Mouse (Mus musculus) inflammation-experienced regulatory T-cells, adult 6 months (primary cell): ENCODE data around the gene Rbpj. TPM values are rescaled to one million over a fixed set of nuclear protein-coding genes. Genes with fewer than 3 reads are reported as not detected.

Experiments
- ATAC-seq: one replicate; pipeline ENCODE4 v1.8.0; 2017
- polyA plus RNA-seq, 3 experiments: library from polyadenylated mRNA; unstranded; fragments of 100-300 nt; shearing (Covaris generic); gene quantifications; one replicate each; pipeline ENCODE4 v1.2.1; 2017

Rbpj gene
- polyA plus RNA-seq, 3 experiments from 2014 or later = 52.1 to 67.1 (median 63.0) TPM

DNA sequence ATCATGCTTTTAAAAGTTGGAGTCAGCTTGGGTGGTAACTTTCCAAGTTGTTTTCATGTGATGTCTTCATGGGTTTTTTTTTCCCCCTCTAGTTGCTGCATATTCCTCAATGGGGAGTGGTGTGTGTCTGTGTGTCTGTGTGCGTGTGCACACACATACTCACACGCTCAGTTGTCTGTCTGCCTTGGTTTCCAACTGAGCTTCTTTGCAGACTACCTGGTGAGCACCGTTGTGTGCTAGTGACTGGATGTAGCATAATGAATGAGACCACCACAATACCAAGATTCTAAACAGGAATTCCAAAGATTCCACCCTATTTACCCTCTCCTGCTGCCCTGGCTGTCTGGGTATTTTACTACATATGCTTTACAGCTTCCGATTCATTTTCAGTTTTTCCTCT, 86.0 kb downstream of the Rbpj start:
- no peak for ATAC-seq

DNA sequence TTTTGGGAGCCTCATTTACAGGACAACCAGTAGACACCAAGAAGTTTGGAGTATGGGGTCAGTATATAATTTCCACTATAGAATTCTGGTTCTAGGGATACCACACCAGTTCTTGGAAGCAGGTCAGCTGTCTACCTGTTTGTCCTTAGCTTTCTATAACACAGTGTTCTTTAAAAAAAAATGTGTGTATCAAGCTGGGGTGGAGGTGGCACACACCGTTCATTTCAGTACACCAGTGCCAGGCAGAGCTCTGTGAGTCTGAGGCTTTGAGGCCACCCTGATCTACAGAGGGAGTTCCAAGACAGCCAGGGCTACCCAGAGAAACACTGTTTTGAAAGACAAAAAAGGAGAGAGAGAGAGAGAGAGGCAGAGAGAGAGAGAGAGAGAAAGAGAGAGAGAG, 87.3 kb downstream of the Rbpj start:
- no peak for ATAC-seq

GRCm38 (mm10) chr5:53554180-53554579, 88.2 kb downstream of the Rbpj start:
- ATAC-seq = no peak

DNA sequence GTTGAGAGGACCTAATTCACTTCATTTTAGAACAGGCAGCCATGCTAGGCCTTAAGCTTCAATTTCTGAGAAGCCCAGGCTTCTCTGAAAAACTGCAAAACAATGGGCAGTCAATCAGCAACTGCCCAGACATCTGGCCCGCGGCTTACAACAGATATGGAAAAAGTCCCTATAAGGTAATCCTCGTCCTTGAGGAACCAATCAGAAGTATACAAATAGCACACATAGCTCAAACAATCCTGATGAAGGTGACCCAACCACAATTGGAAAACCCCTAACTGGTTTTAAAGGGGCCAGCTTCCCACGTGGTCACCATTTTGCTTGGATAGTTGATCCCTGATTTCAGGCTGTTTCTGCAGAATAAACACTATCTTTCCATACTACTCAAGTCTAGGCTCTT, 89.0 kb downstream of the Rbpj start:
- ATAC-seq = no peak

DNA sequence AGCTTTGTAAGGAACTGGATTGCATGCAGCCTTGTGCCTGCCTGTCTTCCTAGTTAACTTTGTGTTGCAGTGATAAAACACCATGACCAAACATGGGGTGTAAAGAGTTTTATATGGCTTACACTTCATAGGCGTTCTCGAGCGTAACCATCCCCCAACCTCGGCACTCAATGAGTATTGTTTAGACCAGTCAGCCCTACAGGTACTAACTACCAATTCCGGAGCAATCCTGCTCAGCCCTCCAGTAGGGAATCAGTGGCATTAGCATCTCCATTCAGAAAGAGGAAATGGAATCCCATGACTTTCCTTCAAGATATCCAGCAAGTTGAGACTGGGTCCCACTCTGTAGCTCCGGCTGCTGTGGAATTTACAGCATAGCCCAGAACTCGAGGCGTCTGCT, 89.5 kb downstream of the Rbpj start:
- no peak for ATAC-seq

DNA sequence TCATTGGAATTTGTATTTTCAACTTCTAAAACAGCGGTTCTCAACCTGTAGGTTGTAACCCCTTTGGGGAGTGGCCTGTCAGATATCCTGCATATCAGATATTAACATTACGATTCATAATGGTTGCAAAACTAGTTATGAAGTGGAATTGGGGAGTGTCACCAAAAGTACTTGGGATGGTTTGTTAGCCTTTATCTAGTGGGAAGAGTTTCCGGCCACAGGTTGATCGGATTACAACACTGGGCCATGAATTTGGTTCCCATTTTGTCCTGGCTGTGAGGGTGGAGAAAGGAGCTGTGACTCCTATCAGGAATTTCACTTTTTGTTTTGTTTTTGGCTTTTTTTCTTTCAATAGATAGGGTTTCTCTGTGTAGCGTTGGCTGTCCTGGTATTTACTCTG, 90.0 kb downstream of the Rbpj start:
- ATAC-seq = no peak

- no peak for ATAC-seq
These were observed 91.8 kb downstream of the Rbpj start for GRCm38 (mm10) chr5:53557544-53558260.

- ATAC-seq = no peak
These were observed 95.2 kb downstream of the Rbpj start for GRCm38 (mm10) chr5:53561160-53561559.

DNA sequence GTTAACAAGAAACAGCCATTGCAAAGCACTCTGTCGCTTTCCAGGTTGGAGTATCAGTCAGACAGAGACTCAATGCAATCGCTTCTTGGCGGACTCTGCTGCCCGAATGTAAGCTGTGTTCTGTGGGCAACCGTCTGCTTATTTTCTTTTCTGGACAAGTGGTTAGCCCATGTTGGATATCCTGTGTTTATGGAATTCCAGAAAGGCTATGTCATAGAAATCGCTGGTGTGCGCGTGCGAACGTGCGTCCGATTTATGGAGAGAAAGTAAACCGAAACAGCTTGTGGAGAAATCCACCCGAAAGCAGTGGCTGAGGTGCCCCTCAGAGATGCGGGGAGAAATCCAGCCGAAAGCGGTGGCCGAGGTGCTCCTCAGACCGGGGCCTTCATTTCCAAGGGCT, 98.4 kb downstream of the Rbpj start:
- ATAC-seq = no peak

- no peak for ATAC-seq
These were observed 99.4 kb downstream of the Rbpj start for GRCm38 (mm10) chr5:53565213-53565794.

DNA sequence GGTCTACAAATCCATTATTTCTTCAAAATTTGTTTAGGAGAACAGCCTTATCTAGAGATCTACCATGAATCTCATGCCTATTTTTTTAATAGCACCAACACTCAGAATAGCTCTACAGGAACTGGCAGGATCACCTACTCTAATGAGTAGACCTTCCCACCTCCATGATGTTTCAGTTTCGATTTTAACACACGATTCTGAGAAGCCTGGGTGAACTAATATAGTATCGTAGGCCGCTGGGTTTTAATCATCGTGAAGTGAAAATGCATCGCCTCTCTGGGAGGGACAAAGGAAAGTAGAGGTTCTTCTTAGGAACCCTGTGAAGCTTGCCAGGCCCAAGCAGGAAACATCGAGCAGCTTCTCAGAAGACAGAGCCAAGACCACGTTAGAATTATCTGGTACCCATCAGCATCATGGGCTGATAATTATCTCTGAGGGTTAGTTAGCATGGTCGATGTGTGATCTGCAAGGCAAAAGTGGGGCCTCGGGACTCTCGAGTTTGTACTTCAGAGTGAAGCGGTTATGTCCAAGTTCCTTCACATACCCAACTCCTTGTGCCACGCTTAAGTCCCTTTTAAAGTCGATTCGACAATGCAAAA, 100.6 kb downstream of the Rbpj start:
- ATAC-seq = peak; percentile 97

GRCm38 (mm10) chr5:53572496-53572895, 106.5 kb downstream of the Rbpj start:
- peak; percentile 35 for ATAC-seq

DNA sequence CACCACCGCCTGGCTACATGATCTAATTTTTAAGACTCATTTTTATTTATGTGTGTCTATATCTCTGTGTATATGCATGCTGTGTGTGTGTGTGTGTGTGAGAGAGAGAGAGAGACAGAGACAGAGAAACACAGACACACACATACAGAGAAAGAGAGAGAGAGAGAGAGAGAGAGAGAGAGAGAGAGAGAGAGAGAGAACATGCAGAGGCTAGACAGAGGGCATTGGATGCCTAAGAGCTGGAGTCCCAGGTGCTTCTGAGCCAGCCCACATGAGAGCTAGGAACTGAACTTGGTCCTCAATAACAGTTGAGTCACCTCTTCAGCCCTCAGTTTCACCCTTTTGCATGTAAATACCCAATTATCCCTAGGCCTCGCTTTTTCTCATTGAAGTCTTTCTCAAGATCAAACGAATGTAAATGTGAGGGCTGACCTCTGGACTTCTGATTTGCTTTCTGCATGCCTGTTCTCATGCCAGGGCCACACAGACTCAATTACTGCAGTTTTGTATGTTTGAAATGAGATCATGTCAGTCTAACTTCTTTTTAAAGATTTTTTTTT, 109.0 kb downstream of the Rbpj start:
- no peak for ATAC-seq

DNA sequence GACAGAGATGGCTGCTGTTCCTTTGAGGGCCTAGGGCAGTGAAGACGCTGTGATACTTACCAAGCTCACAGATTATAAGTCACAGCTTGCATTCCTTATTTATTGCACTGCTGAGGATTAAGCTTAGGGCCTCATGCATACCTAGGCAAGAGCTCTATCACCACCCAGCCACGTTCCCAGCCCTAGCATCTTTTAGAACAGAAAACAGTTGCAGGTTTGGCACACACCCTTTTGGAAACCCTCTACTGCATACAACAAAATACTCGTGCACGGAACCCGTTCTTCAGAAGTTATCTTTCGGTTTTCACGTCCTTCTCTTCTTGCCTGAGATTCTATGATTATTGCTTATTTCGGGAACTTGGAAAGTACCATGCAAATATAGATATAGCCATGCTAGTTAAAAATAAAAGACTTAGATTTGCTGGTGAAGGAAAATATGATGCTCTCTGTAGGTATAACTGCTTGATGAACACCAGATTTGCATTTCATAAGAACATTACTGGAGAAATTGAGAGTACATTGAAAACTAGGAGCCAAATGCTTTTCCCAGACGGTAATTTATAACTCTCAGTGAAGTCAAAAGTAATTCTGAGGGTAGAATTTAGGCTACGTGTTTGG, 111.4 kb downstream of the Rbpj start:
- ATAC-seq = no peak

- ATAC-seq = peak; percentile 36
These were observed 118.3 kb downstream of the Rbpj start for GRCm38 (mm10) chr5:53584069-53584767.

GRCm38 (mm10) chr5:53588421-53589171, 122.6 kb downstream of the Rbpj start:
- peak; percentile 58 for ATAC-seq

- ATAC-seq = peak; percentile 57
These were observed 123.4 kb downstream of the Rbpj start for GRCm38 (mm10) chr5:53589172-53589960.

DNA sequence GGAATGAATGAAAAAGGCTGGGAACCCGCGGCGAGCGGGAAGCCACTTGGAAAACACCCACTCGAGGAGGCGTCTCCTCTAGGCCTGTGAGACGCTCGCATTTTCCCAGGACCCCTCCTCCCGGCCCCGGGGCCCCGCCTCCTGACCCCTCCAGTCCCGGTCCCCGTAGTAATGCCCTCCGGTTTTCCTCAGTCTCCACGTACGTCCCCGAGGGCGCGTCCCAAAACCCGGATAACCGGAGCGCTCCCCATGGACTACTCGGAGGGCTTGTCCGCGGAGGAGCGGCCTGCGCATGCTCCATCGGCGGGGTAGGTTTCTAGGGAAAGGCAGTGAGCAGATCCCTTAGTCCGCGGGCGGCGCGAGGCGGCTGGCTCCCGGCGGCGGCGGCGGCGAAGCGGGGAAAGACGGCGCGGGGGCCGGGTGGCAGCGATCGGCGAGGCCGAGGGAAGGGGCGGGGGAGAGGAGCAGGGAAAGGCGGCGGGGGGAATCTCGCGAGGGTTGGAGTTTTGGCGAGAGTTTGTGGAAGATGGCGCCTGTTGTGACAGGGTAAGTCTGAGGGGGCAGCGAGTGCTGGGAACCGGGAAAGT, 124.3 kb downstream of the Rbpj start:
- peak; percentile 55 for ATAC-seq

DNA sequence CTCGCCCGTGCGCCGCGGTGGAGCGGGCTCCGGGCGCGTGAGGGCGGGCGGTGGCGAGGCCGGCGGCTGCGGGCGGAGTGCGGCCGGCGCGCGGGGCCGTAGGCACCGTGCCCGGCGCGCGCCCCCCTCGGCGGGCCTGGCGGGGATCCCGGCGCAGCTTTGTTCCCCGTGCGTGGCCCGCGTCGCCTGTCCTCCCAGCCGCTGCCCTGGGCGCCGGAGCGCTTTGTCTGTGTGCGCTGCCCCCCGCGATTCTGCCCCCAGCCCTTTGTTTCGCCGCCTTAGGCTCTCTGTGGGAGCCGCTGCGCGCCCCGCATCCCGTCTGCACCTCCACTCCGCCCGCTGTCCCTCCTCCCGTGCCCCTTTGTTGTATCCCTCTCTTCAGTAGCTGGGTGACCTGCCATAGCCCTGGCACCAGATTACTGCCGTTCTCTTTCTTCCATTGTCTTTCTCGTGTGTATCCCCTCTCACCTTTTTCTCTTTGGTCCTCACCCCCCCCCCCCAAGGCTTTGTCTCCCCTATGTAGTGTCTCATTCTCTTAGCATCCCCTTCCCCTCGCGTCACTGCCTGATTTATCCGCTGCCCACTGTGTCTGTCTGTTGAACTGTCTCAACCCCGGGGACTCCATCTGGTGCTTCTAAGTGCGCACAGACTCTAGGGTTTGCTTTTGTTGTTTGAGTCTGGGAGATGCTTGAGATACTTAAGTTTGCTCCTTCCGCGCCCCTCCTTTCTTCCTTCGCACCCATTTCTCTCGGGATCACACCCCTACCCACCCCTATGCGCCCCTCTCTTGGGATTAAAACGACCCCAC, 125.1 kb downstream of the Rbpj start:
- ATAC-seq = no peak

DNA sequence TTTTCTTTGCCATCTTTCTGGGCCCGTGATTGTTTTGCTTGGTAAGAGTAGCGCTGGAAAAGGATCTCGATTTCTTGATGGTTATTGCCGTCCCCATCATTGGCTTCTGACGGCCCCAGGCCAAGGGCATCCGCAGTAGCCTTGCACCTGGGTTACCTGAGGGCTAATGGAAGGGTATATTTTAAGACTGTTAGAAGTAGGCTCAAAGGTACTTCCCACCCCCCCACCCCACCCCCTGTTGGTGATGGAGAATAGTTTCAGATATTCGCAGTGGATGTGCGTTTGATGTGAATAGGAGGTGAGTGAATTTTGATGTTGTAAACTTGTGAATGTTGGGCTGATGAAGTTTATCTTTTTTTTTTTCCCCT, 125.7 kb downstream of the Rbpj start:
- no peak for ATAC-seq
